Mouse (Mus musculus) c-Kit-positive CD71-positive TER-119-negative erythroid progenitor cells, embryonic 14.5 days (primary cell): ENCODE data around the gene Galk1.
"Not testable (repeated sequence)": the region's sequence is repeated elsewhere in the genome, so short reads cannot be mapped to it uniquely, and the experiment has no call there.

Experiments
- DNase-seq: peaks from one replicate; pipeline ENCODE4 v3.0.0-alpha.2; 2013; ENCODE audit warnings: low read depth

Galk1 gene

DNA sequence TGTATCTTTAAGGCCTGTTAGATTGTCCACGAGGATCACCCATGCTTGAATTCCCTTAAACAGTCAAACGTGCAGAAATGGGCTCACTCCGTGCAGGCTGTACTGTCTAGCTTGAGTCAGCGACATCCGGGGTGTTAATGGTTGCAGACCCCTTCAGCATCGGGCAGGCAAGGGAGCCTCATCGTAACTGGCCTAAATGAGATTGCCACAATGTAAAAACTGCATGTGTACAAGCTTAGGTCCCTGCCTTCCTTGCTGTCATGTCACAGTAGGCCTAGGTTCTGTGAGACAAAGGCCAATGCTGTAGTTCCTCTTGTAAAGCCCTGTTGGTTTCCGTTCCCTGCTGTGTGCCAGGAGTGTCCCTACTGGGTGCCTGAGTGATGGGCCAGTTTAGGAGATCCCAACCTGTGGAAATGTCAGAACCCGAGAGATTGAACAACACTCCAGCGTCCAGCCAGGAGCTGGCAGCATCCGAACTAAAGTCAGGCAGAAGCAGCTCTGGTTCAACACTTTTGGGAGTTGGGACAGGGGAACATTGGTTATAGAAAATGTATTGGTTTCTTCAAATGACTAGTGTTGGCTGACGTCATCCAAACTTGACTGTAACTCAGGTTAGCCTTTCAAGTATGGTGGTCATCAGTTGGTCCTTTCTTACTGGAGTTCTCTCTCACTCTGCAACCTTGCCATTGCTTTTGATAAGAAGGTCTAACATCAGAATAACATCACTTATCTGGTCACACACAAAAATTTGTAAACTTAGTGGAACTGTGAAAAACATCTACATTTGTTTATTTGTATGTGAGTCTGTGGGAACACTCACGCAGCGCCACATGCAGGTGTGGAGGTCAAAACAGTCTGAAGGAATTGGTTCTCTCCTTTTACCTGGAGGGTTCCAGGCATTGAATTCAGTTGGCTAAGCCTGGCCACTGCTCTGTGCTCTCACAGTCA is 18.7 kb upstream of the Galk1 start:
- peak; percentile 34 for DNase-seq

DNA sequence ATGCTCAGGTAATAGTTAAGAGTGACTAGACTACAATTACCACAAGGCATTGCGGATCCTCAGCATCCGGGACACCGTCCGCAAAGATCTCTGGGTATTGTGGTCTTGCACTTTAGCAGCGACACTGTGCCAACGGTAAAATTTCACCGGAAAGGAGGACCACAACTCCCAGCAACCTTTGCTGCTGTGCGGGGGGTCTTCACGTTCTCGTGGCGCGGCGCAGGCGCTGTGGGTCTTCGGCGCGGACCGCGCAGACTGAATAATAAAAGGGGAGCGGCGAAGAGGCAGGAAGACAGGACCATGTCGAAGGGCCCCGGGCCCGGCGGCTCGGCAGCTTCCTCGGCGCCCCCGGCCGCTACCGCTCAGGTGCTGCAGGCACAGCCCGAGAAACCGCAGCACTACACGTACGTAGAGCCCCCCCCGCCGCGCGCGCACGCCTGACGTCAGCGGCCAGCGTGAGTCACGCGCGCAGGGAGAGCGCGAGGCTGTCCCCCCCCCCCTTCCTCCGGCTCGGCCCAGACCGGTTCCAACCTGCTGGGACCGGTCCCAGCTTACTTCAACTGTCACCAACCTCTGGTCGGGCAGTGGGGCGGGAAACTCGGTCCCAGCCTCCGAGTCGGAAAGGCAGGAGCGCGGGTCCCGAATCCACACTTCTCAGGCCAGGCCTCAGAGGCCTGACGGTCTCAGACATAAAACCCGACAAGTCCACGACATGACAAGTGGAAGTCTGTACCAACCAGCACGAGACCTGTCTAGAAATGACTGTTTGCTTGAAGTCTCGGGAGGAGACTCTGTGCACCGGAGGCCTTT is 17.8 kb upstream of the Galk1 start, which contains the start of gene Unk:
TSS of gene Unk (plus strand) at position 235 of the 810 bp plus-strand sequence.
- DNase-seq: peak; percentile 95

DNA sequence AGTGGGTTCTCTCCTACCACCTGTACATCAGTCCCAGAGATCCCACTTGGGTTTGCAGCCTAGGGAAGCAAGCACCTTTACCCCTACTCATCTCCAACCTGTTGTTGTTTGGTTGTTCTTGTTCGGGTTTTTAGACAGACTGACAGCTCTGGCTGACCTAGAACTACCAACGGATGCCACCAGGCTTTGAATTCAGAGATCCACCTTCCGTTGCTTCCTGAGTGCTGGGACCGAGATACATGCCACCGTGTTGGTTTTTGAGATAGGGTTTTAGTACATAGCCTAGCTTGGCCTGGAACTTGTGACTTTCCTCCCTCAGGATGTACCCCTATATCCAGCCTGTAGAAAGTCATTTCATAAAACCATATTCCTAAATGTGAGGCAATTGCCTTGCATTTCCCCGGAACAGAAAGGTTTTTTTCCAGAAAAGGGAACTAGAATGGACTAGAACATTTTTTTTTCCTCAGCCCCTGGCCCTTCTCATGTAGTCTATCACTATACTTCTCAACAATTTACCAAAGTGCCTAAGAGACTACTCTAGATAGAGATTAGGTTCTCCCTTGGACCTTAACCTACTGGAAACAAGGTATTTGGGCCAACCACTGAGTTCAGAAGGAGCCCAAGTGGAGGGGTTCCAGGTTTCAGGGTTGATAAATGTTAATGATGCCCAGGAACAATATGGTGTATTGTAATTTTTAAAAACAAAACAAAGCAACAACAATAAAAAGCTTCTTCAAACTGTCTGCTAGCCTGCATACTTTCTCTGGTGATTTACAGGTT is 16.8 kb upstream of the Galk1 start:
- no peak for DNase-seq

DNA sequence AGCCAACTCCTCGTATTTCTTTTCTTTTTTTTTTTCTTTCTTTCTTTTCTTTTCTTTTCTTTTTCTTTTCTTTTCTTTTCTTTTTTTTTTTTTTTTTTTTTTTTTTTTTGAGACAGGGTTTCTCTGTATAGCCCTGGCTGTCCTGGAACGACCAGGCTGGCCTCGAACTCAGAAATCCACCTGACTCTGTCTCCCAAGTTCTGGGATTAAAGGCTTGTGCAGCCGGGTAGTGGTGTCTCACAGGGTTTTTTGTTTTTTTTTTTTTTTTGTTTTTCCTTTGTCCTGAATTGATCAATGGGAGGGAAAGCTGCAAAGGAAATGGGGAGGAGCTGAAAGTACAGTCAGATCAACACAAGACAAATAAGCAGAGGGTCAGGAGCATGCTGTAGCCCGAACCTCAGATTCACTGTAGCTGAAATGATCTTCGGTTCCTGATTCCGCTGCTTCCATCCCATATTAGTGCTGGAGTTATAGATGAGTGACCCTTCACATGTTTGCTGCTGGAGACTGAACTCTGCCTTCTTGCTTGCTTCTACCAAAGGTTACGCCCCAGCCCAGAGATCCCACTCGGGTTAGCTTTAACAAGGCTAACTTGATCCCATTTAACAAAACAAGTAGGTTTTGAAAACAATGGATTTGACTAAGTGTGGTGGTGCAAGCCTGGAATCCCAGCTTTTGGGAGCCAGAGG is 15.8 kb upstream of the Galk1 start:
- no peak for DNase-seq

DNA sequence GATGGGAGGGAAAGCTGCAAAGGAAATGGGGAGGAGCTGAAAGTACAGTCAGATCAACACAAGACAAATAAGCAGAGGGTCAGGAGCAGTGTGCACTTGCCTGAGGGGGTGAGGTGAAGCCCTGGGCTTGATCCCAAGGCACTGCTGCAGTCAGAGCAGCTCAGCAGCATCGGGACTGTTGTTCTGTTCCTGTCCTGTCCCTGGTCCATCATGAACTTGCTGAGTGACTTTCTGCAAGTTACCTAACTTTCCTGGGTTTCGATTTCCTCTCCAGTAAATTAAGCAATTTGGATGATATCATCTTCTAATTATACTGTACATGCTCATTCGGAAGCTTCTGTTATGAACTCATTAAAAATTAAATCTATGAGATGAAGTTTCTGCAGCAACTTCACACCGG is 15.2 kb upstream of the Galk1 start, which contains the start of gene H3f3b:
TSS of gene H3f3b (minus strand) at position 207 of the 400 bp plus-strand sequence.
- no peak for DNase-seq

DNA sequence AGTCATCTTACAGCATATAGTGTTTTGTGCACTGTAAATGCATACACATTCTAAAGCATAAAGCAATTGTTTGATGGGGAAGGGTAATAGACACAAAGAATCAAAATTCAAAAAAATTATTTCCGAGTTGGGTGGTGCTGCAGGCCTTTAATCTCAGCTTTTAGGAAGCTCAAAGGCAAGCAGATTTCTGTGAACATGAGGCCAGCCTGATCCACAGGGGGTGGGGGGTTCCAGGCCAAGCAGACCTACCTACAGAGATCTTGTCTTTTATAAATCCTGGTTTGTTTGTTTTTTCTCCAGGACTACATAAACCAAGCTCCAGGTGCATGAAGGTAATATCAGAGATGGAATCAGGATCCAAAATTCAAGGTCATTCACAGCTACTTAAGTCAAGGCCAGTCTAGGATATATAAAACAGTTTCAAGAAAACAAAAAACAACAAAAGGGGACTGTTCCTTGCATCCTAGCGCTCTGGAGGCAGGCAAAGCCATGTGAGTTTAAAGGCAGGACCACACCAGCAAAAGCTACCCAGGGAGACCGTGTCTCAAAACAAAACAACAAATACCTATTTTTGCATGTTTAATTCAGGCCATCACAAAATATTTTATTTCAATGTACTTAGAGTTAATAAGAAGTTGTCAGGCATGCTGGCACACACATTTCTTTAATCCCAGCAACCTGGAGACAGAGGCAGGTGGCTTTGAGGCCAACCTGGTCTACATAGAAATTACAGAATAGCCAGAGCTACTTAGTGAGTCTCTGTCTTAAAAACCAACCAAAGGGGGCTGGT is 12.7 kb upstream of the Galk1 start:
- no peak for DNase-seq

DNA sequence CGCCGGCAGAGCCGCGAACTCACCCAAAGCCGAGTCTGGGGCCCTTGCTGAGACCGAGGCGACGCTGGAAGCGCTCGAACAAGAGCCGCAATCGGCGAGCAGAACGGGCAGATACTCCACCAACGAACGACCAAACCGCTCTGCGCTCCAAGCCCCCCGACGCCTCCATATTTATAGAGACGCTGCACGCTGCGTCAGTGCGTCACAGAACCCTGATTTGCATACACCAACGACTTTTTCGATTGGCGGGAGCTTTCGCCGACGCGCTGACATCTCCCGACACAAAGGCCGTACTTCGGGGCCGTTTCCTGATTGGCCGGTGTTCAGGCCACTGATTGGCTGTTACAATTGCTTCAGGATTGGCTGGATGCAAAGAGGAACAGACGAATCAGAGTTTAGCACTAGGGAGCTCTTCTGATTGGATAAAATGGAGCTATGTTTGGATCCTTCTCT is 11.9 kb upstream of the Galk1 start:
- peak; percentile 95 for DNase-seq

DNA sequence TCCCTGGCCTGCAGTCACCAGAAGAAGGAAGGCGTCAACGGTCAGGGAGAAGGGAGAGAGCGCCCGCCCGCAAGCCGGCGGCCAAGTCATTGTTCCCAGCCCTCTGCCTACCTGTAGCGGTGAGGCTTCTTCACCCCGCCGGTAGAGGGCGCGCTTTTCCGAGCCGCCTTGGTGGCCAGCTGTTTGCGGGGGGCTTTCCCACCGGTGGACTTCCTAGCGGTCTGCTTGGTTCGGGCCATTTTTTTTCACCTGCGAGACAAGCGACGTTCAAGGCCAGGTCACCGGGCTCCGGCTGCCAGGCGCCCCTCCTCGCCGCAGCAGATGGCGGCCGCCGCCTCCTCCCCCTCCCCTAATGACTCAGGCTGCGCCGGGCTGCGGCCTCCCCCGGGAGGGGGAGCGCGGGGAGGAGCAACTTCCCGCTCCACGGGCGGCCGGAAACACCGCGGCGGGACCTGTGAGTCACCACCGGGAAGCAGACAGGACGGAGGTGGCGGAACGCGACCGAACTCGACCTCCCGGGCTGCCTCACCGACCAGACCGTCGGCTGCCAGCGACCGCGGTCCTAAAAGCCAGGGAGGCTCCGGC is 11.3 kb upstream of the Galk1 start:
- DNase-seq: peak; percentile 47

DNA sequence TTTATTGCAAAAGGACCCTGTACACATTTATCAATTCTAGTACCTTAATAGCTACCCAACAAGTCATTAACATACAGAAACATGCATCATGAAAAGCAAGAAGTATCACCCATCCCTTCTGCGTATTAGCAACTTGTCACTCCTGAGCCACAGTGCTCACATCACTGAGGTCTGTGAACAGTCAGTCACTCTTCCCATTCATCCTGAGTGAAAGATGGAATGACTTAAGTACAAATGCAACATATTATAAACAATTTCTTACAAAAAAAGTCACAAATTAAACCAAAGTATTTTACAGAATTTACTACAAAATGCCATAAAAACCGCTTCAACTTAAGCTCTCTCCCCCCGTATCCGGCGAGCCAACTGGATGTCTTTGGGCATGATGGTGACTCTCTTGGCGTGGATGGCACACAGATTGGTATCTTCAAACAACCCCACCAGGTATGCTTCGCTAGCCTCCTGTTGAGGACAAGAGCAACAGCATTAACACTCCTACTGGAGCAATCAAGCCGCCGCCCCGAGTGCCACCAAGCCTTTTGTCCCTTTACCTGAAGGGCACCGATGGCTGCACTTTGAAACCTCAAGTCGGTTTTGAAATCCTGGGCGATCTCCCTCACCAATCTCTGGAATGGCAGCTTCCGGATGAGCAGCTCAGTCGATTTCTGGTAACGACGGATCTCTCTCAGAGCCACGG is 10.7 kb upstream of the Galk1 start:
- DNase-seq: not testable (repeated sequence)

DNA sequence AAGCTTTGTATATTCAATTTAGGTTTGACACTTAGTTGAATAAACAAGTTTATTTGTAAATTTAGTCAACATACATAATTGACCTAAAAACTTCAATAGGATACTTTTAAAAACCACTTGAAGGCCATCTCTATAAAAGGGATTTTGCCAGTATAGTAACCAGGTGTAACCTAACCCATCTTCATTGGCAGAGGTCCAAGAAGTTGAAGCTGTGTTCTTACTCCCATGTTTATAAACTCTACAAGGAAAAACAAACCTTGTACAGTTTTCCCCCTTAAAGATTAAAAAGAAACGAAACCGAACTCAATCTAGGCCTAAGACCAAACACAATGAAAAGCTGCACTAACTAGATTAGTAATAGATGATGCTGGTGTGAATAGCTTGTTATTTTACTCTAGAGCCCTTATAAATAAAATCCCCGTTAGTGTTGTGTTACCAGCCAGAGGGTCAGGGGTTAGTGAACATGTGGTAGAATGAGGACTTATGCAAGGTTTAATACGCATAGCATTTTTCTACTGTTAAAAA is 9.8 kb upstream of the Galk1 start:
- DNase-seq: peak; percentile 38

DNA sequence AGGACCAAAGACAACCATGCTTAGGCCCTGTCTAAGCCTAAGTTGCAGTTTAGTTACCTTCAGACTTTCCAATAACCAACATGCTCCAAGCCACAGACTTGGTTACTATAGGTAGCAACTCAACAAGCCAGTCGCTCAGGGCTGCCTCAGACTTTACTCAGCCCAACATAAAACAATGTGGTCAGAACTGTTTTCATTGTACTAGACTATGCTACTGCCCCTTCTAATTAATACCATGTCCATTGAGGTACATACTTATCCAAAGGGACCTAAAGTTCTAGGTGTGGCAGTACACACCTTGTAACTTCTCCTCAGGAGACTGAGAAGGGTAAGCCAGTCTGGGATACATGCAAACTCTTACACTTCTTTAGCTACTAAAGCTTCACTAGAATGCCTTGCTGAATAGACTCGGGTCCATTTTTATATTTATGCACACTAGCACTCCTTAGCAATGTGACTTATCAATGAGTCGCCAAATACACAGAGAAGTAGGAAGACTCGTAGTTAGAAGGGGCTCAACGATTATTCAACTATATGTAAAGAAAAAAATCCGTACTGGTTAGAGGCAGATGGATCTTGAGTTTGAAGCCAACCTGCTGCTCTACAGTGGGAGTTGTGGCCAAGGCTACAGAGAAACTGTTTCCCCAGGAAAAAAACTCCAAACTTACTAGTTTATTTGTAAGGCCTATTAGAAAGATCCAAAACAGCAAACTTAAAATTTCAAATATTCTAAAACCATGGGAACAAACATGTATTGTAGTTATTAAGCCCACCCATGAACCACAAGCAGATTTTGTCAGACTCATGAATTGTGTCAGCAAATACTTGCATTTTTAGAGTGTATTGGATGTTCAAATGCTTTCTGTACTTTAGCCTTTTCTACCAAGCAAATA is 9.1 kb upstream of the Galk1 start:
- DNase-seq: peak; percentile 42

DNA sequence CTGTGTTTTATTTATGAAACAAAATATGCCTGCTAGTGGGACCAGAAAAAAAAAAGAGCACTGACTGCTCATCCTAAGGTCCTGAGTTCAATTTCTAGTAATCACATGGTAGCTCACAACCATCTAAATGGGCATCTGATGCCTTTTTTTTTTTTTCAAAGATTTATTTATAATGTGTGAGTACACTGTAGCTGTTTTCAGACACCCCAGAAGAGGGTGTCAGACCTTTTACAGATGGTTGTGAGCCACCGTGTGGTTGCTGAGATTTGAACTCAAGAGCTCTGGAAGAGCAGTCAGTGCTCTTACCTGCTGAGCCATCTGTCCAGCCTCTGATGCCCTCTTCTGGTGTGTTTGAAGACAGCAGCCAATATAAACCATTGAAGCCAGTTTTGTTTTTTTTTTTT is 8.0 kb upstream of the Galk1 start:
- no peak for DNase-seq

DNA sequence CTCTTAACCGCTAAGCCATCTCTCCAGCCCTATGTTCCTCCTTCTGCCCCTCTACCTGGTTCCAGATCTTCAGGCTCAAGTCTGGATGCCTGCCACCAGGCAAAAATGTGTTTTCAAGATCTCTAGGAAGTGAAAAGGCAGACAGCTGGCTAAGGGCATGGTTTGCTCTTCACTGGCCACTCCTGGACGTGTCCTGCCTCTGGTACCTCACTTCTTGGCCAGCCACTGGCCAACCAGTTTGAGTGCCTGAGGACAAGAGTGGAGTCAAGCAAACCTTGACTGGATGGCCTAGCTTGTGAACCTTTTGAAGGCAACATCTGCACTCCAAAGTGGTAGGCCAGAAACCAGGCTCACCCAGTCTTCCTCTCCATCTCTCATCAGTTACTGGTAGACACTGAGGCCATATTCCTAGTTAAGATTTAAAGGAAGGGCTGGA is 7.5 kb upstream of the Galk1 start:
- DNase-seq: no peak

DNA sequence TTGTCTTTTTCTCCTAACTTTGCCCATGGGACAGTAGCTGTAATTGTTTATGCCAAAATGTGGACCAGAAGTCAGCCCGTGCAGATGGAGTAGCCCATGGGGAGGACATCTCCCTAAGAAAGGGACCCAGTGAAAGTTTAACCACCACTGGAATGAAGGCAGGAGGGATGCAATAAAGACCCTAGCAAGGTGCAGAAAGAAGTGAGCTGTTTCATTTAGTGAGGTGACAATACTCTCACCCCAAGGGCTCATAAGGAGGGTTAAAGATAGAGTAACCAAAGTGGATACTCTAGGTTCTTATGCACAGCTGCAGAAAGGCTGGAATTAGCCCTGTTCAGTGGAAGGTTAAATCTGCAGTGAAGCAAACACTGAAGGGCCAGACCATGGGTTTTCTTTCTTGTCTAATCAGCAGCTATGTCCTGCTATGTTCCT is 6.9 kb upstream of the Galk1 start:
- no peak for DNase-seq

DNA sequence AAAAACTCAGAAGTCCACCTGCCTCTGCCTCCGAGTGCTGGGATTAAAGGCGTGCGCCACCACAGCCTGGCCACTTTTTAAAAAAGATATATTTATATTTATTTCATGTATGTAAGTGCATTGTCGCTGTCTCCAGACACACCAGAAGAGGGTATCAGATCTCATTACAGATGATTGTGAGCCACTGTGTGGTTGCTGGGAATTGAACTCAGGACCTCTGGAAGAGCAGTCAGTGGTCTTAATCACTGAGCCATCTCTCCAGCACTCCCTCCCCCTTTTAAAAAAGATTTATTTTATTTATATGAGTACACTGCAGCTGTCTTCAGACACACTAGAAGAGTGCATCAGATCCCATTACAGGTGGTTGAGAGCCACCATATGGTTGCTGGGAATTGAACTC is 6.3 kb upstream of the Galk1 start:
- not testable (repeated sequence) for DNase-seq

DNA sequence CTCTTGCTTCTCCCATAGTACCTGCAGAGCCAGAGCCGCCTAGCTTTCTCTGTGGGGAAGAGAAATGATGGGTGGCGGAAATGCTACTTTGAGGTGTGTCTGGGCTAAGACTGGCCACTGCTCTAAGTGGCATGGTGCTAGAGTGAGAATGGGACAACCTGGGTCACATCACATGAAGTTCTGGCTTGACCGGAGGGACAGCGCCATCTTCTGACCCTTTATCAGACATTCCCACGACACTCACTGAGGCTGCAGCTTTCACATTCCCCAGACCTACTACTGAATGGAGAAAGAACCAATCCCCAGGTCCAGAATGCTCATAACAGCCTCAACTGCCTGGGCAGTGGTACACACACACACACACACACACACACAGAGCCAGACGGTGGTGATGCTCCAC is 5.6 kb upstream of the Galk1 start:
- no peak for DNase-seq

DNA sequence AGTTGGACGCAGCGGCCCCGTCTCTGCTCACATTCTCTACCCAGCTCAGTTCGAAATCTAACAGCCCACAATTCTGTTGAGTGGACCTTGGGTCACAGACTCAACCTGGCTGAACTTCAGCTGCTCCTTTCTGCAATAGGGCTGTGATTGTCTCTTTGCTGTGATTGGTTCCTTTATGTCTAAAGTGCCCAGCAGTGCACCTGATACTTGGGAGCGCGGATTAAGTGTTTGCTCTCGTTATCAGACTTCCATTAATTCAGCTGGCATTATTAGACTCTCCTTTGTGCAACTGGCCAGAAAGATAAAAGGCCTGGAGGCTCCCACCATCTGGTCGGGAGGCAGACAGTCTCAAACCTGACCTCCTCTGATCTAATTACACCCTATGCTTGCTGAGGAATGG is 2.3 kb upstream of the Galk1 start:
- DNase-seq: peak; percentile 56
